ENCODE assay signal across 21 mouse cellular contexts in the genomic region with DNA sequence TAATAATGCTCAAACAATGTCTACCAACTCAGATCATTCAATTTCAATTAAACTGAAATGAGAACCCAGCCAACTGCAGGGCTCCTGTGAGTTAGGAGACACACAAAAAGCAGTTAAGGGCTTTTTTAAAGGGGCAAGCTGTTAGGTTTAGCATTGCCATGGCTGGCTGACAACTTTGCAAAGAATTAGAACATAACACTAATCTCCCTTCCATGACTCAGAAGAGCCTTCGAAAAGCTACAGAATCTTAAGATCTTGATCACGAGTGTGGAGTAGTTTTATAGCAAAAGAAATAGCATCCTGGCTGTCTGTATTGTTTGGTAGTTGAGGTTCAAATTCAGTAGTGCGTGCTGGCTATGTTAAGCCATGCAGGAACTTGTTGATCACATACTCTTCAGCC.
A peak's percentile ranks its signal among the peaks of the same experiment; 100 is the strongest.
DNase-seq lines count a peak whose midpoint lies in the region; ATAC-seq lines count a peak whose summit lies in the region.
"Had no signal": no experiment of that assay in that cellular context is flagged by ENCODE, and none has a peak within 500 bp of the region (broad histone marks: within the 10 kb centered on the region; RNA-seq: fewer than 3 reads in every experiment).

No protein-coding gene starts in this region.

- no peak overlapping the region for H3K4me2 ChIP-seq in embryonic facial prominence, embryonic 14.5 days (ENCODE audit: low read depth, low read length)
- H3K4me2 ChIP-seq: embryonic facial prominence, embryonic 13.5 days; hindbrain, embryonic 12.5 days had no signal

- no peaks in the 10 kb centered on the region for H3K27me3 ChIP-seq in embryonic facial prominence, embryonic 14.5 days (replicated peaks; ENCODE audit: control insufficient read depth, insufficient read depth, low read length)
- H3K27me3 ChIP-seq in embryonic facial prominence, embryonic 10.5 days (replicated peaks; ENCODE audit: low read depth, poor library complexity, severe bottlenecking): no peaks in the 10 kb centered on the region
- H3K27me3 ChIP-seq: embryonic facial prominence, embryonic 13.5 days; hindbrain, embryonic 12.5 days had no signal

- DNase-seq in embryonic facial prominence, embryonic 14.5 days (ENCODE audit: low spot score): no peak
- DNase-seq in embryonic facial prominence, embryonic 10.5 days (ENCODE audit: low spot score): no peak
- no peak for DNase-seq in frontal cortex, postnatal 25 days (ENCODE audit: low spot score in 2 of 2)
- DNase-seq in Muller cell, postnatal 12 days (ENCODE audit: inconsistent ontology term): peak; percentile 40
- DNase-seq in brain, embryonic 18.5 days (ENCODE audit: low read depth, low spot score): peak; percentile 16
- no peak for DNase-seq in left cerebral cortex, adult 11 months (ENCODE audit: low spot score)
- DNase-seq: B cell, adult 2 months; cerebellum, adult 11 months; cerebellum, adult 8-10 months; cerebellum, postnatal 14 days; gastrocnemius, adult 2 months; gastrocnemius, postnatal 25 days; heart, postnatal 10 days; heart, postnatal 4 days had no signal

- no peaks in the 10 kb centered on the region for H3K9me3 ChIP-seq in embryonic facial prominence, embryonic 14.5 days (ENCODE audit: control insufficient read depth, low read length)
- no peaks in the 10 kb centered on the region for H3K9me3 ChIP-seq in embryonic facial prominence, embryonic 10.5 days
- H3K9me3 ChIP-seq: embryonic facial prominence, embryonic 13.5 days; G1E; hindbrain, embryonic 12.5 days had no signal

- no peaks in the 10 kb centered on the region for H3K36me3 ChIP-seq in embryonic facial prominence, embryonic 14.5 days (ENCODE audit: control insufficient read depth, insufficient read depth, low read length)
- peaks cover 24% of the 10 kb centered on the region; the same call in 1 of the 2 replicates for H3K36me3 ChIP-seq in embryonic facial prominence, embryonic 10.5 days (replicated peaks)

- peak; percentile 10; the same call in 1 of the 2 replicates for ATAC-seq in embryonic facial prominence, embryonic 14.5 days (ENCODE audit: low read depth)
- peak; percentile 21; the same call in 1 of the 2 replicates for ATAC-seq in frontal cortex, adult (ENCODE audit: low TSS enrichment)
- ATAC-seq: activated CD4-positive, CD25-positive, alpha-beta regulatory T cell, adult 4 months; inflammation-experienced regulatory T-cells, adult 6 months had no signal

- H3K27ac ChIP-seq in embryonic facial prominence, embryonic 14.5 days (replicated peaks; ENCODE audit: low read depth, low read length): no peak overlapping the region
- no peak overlapping the region for H3K27ac ChIP-seq in embryonic facial prominence, embryonic 10.5 days (replicated peaks)
- H3K27ac ChIP-seq: embryonic facial prominence, embryonic 13.5 days; gastrocnemius, adult 2 months; hindbrain, embryonic 12.5 days had no signal

- peaks cover 9% of the 10 kb centered on the region for H3K4me1 ChIP-seq in embryonic facial prominence, embryonic 14.5 days (ENCODE audit: control insufficient read depth, insufficient read depth, low read length)
- peaks cover 9% of the 10 kb centered on the region for H3K4me1 ChIP-seq in embryonic facial prominence, embryonic 10.5 days

- no peak overlapping the region for H3K9ac ChIP-seq in embryonic facial prominence, embryonic 14.5 days (ENCODE audit: low read depth, low read length)
- H3K9ac ChIP-seq: embryonic facial prominence, embryonic 13.5 days; hindbrain, embryonic 12.5 days had no signal

- no peak overlapping the region for H3K4me3 ChIP-seq in embryonic facial prominence, embryonic 14.5 days (ENCODE audit: low read depth, low read length)
- H3K4me3 ChIP-seq in embryonic facial prominence, embryonic 10.5 days: no peak overlapping the region
- H3K4me3 ChIP-seq: embryonic facial prominence, embryonic 13.5 days; erythroblast, embryonic 14.5 days; gastrocnemius, adult 2 months; hindbrain, embryonic 12.5 days had no signal

- 91% methylated on average over 3 of the region's 3 CpGs for WGBS in embryonic facial prominence, embryonic 14.5 days
- WGBS in embryonic facial prominence, embryonic 10.5 days: 95% methylated on average over 3 of the region's 3 CpGs

Comparison
In these comparisons a context has a peak if more than half of its experiments do, and no peak if none do; other contexts are left out.
1. DNase-seq: peak in Muller cell, postnatal 12 days (single experiment) and brain, embryonic 18.5 days (single experiment); none in embryonic facial prominence, embryonic 14.5 days (single experiment), embryonic facial prominence, embryonic 10.5 days (single experiment), frontal cortex, postnatal 25 days (0 of 2) and left cerebral cortex, adult 11 months (single experiment).